In the genomic region with DNA sequence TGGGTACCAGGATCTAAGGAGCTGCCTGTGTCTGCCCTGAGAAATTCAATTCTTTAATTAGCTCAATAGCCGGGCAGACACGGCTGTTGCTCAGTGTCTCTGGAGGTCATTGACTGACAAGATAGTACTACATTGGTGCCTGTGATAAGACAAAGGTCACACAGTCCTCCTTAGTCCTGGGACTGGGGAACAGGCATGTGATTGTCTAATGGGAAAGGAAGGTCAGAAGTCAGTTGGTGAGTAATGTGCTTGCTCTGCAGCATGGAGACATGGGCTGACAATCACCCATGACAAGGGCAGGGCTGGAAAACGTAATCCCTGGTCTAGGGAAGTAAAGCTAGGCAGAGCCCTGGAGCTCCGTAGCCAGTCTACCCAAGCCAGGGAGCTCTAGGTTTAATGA, we compare ENCODE assay signal across 20 mouse cellular contexts. TPM values are rescaled to one million over a fixed set of nuclear protein-coding genes. Genes with fewer than 3 reads are reported as not detected.
DNase-seq lines count a peak whose midpoint lies in the region; ATAC-seq and TF ChIP-seq lines count a peak whose summit lies in the region.
"Had no signal": no experiment of that assay in that cellular context is flagged by ENCODE, and none has a peak within 500 bp of the region (broad histone marks: within the 10 kb centered on the region; RNA-seq: fewer than 3 reads in every experiment).

No protein-coding gene starts in this region.

- peak; percentile 40 for DNase-seq in adrenal gland, adult 2 months
- DNase-seq in adrenal gland, postnatal 10 days = no peak
- DNase-seq in heart, postnatal 25 days (ENCODE audit: low spot score) = no peak
- DNase-seq in CH12.LX (ENCODE audit: extremely low read depth) = no peak
- no peak for DNase-seq in layer of hippocampus, postnatal 10 days (ENCODE audit: low spot score in 2 of 2)
- DNase-seq in gastrocnemius, postnatal 10 days = no peak
- DNase-seq: cerebellum, adult 9-11 months; kidney, adult 18-20 months; kidney, postnatal 10 days; lung, adult 2 months; thymus, postnatal 25 days had no signal

- no peak overlapping the region for H3K4me3 ChIP-seq in heart, embryonic 11.5 days (ENCODE audit: low read depth, low read length)
- H3K4me3 ChIP-seq in CH12.LX (replicated peaks in 1 of 3; ENCODE audit: low read depth in 2 of 3, low read length in 2 of 3, poor library complexity in 1 of 3) = peak overlapping the region in 1 of 3 experiments; percentile 13
- no peak overlapping the region for H3K4me3 ChIP-seq in macrophage (ENCODE audit: inconsistent target)
- H3K4me3 ChIP-seq: limb, embryonic 10.5 days; midbrain, embryonic 12.5 days; neural tube, embryonic 12.5 days had no signal

- H3K27me3 ChIP-seq in heart, embryonic 11.5 days (ENCODE audit: control insufficient read depth, insufficient read depth, low read length) = no peaks in the 10 kb centered on the region
- H3K27me3 ChIP-seq in CH12.LX (replicated peaks) = no peaks in the 10 kb centered on the region
- H3K27me3 ChIP-seq: midbrain, embryonic 12.5 days; neural tube, embryonic 12.5 days had no signal

- H3K27ac ChIP-seq in heart, embryonic 11.5 days (ENCODE audit: low read depth, low read length) = peak overlapping the region; percentile 24; the same call in 1 of the 2 replicates
- H3K27ac ChIP-seq in CH12.LX (ENCODE audit: insufficient read depth, low read depth) (peak overlapping the region; percentile 82), macrophage (peak overlapping the region; percentile 86)
- H3K27ac ChIP-seq: limb, embryonic 10.5 days; midbrain, embryonic 12.5 days; neural tube, embryonic 12.5 days had no signal

- no peak for ATAC-seq in heart, embryonic 11.5 days (replicated peaks; ENCODE audit: insufficient number of reproducible peaks, low FRiP score, low TSS enrichment)
- ATAC-seq: forebrain, embryonic 16.5 days; hindbrain, embryonic 16.5 days had no signal

- TF ChIP-seq EP300 in CH12.LX (IDR thresholded peaks at IDR 0.05; ENCODE audit: low read length) = no peak

- H3K79me2 ChIP-seq in CH12.LX (replicated peaks; ENCODE audit: control insufficient read depth, extremely low read depth, insufficient read depth, poor library complexity, severe bottlenecking) = peaks cover 88% of the 10 kb centered on the region
- H3K79me2 ChIP-seq in macrophage (ENCODE audit: inconsistent target) = peaks cover 100% of the 10 kb centered on the region

- WGBS in heart, embryonic 11.5 days (ENCODE audit: insufficient replicate concordance) = 29% methylated on average over 4 of the region's 4 CpGs
- WGBS in macrophage (ENCODE audit: missing documents) = 38% methylated on average over 4 of the region's 4 CpGs

- in situ Hi-C loops in CH12.LX (cut with MboI; ENCODE audit: low pct_ligation_motif_present, low pct_unique_long_range_greater_than_20kb, low sequenced_read_pairs) = no loop called here

- no peak for TF ChIP-seq CTCF in CH12.LX (conservative IDR thresholded peaks at IDR 0.05 in 1 of 2, IDR thresholded peaks at IDR 0.05 in 1 of 2; ENCODE audit: low read depth in 2 of 2, low read length in 2 of 2)

- no peaks in the 10 kb centered on the region for H3K36me3 ChIP-seq in heart, embryonic 11.5 days (ENCODE audit: control insufficient read depth, insufficient read depth, low read length)
- H3K36me3 ChIP-seq in CH12.LX (replicated peaks in 1 of 2; ENCODE audit: control insufficient read depth in 1 of 2, insufficient read depth in 1 of 2, low read length in 1 of 2) (peaks cover 51 to 86% of the 10 kb centered on the region in 2 experiments), macrophage (ENCODE audit: inconsistent target) (peaks cover 13% of the 10 kb centered on the region; the same call in 1 of the 2 replicates)
- H3K36me3 ChIP-seq: G1E; limb, embryonic 10.5 days; midbrain, embryonic 12.5 days; neural tube, embryonic 12.5 days had no signal

- H3K9me3 ChIP-seq in heart, embryonic 11.5 days (replicated peaks; ENCODE audit: control insufficient read depth, low read length) = no peaks in the 10 kb centered on the region
- H3K9me3 ChIP-seq in CH12.LX (replicated peaks; ENCODE audit: low read length) = peaks cover 8% of the 10 kb centered on the region
- H3K9me3 ChIP-seq: limb, embryonic 10.5 days; midbrain, embryonic 12.5 days; neural tube, embryonic 12.5 days had no signal

- intact Hi-C loops in heart, postnatal 25 days (cut with DNase I) = loop anchor here (2.0 kb wide), 1 partner anchor 20 kb away; a partner anchor contains a TSS

- peaks cover 13% of the 10 kb centered on the region for H3K4me1 ChIP-seq in heart, embryonic 11.5 days (ENCODE audit: control insufficient read depth, insufficient read depth, low read length)
- peaks cover 42 to 78% of the 10 kb centered on the region in 2 experiments for H3K4me1 ChIP-seq in CH12.LX (ENCODE audit: control insufficient read depth in 1 of 2, insufficient read depth in 2 of 2)
- H3K4me1 ChIP-seq: midbrain, embryonic 12.5 days had no signal

- TF ChIP-seq RAD21 in CH12.LX (IDR thresholded peaks at IDR 0.05; ENCODE audit: low read depth, low read length) = no peak

- H3K9ac ChIP-seq in heart, embryonic 11.5 days (ENCODE audit: low read depth, low read length) = no peak overlapping the region
- peak overlapping the region; percentile 24; the same call in 1 of the 2 replicates for H3K9ac ChIP-seq in CH12.LX (ENCODE audit: insufficient read depth, low read depth)
- H3K9ac ChIP-seq: midbrain, embryonic 12.5 days; neural tube, embryonic 12.5 days had no signal

- dilution Hi-C loops in CH12.LX (cut with MboI; ENCODE audit: extremely low pct_ligation_motif_present, extremely low pct_unique_long_range_greater_than_20kb, low sequenced_read_pairs) = no loop called here

- no peak for TF ChIP-seq POLR2A in CH12.LX (IDR thresholded peaks at IDR 0.05; ENCODE audit: low read depth, low read length)

- no peak overlapping the region for H3K4me2 ChIP-seq in heart, embryonic 11.5 days
- H3K4me2 ChIP-seq in CH12.LX (ENCODE audit: insufficient read depth, low read depth, poor library complexity, severe bottlenecking) = peak overlapping the region; percentile 18; the same call in 1 of the 2 replicates
- H3K4me2 ChIP-seq: liver, embryonic 11.5 days; midbrain, embryonic 12.5 days; neural tube, embryonic 12.5 days had no signal

TF ChIP-seq in CH12.LX, 34 proteins besides CTCF, POLR2A, EP300 and RAD21:
- TF ChIP-seq RCOR1 (conservative IDR thresholded peaks at IDR 0.05; ENCODE audit: low read depth, low read length) (no peak), GABPA (IDR thresholded peaks at IDR 0.05; ENCODE audit: insufficient replicate concordance, low read depth, low read length) (no peak), JUND (conservative IDR thresholded peaks at IDR 0.05; ENCODE audit: low read depth, low read length) (no peak), SIN3A (IDR thresholded peaks at IDR 0.05; ENCODE audit: low read length) (no peak), USF1 (IDR thresholded peaks at IDR 0.05; ENCODE audit: low read depth, low read length) (no peak), POLR2AphosphoS2 (IDR thresholded peaks at IDR 0.05; ENCODE audit: low read depth, low read length) (no peak), MXI1 (IDR thresholded peaks at IDR 0.05; ENCODE audit: low read depth, low read length) (no peak), TBP (conservative IDR thresholded peaks at IDR 0.05; ENCODE audit: low read depth, low read length) (no peak), ZC3H11A (IDR thresholded peaks at IDR 0.05; ENCODE audit: low read depth, low read length) (no peak), CHD1 (IDR thresholded peaks at IDR 0.05; ENCODE audit: low read depth, low read length) (no peak), JUN (IDR thresholded peaks at IDR 0.05; ENCODE audit: insufficient read depth, low read depth, low read length) (no peak), IRF4 (IDR thresholded peaks at IDR 0.05; ENCODE audit: low read depth, low read length) (no peak), ZKSCAN1 (IDR thresholded peaks at IDR 0.05; ENCODE audit: borderline replicate concordance, low read depth, low read length) (no peak), NELFE (IDR thresholded peaks at IDR 0.05; ENCODE audit: low read depth, low read length) (no peak)

RNA-seq across cellular contexts. Expression of a gene that starts 19.8 kb away (rescaled TPM):
- total RNA-seq in adrenal gland, adult 2 months (2021) = 1 to 10 TPM; 5.1 to 5.8 TPM
- polyA plus RNA-seq in adrenal gland, adult 2 months (2012; rRNA removed) = 1.6 and 1.8 TPM in 2 replicates
- total RNA-seq in adrenal gland, postnatal 10 days (2021) = 1 to 10 TPM; 8.2 to 8.3 TPM
- polyA plus RNA-seq in heart, embryonic 11.5 days (2014; fragmentation: Nextera tagmentation; extraction: Ambion mirVana) = 6.4 and 8.3 TPM in 2 replicates
- 10 to 100 TPM; 16.3 to 18.6 TPM for total RNA-seq in heart, postnatal 25 days (2021)
- 151 and 163 TPM in 2 replicates for total RNA-seq in CH12.LX (2012; rRNA removed)
- 108 and 117 TPM in 2 replicates for total RNA-seq in CH12.LX (2014; rRNA removed)
- 171 and 185 TPM in 2 replicates for polyA plus RNA-seq in CH12.LX (2012; ENCODE audit: insufficient read length, low read depth)
- total RNA-seq in macrophage (2018; cell fraction: chromatin; rRNA removed) = 1,000 to 10,000 TPM in 18 of 26 experiments, 100 to 1,000 TPM in 8; 824 to 3,159 (median 1,302) TPM
- 100 to 1,000 TPM; 254 to 524 (median 295) TPM for total RNA-seq in macrophage (2018; cell fraction: cytosol; rRNA removed)
- 1,000 to 10,000 TPM in 13 of 26 experiments, 100 to 1,000 TPM in 13; 380 to 1,577 (median 999) TPM for total RNA-seq in macrophage (2018; cell fraction: nucleus; rRNA removed)
- polyA plus RNA-seq in macrophage (2018) = 133 to 298 TPM (median 216 TPM) in 3 replicates
- total RNA-seq in layer of hippocampus, postnatal 10 days (2021) = 1 to 10 TPM; 6.6 to 8.2 TPM
- total RNA-seq in gastrocnemius, postnatal 10 days (2021) = 1 to 10 TPM; 3.2 to 5.8 TPM
- polyA plus RNA-seq: G1E had no signal

Comparison
In these comparisons a context has a peak if more than half of its experiments do, and no peak if none do; other contexts are left out.
1. H3K27ac ChIP-seq: peak in every context shown above with its lines; median percentile 86 in macrophage; 82 in CH12.LX; 24 in heart, embryonic 11.5 days.
2. RNA of a gene that starts 19.8 kb away (total RNA-seq): 108 to 163 TPM in CH12.LX; 16.3 to 18.6 TPM in heart, postnatal 25 days, 8.2 to 8.3 TPM in adrenal gland, postnatal 10 days, 6.6 to 8.2 TPM in layer of hippocampus, postnatal 10 days, 3.2 to 5.8 TPM in gastrocnemius, postnatal 10 days and 5.1 to 5.8 TPM in adrenal gland, adult 2 months; every median in the first group is over 4 times any median in the second.